Mouse (Mus musculus) Patski (cell line): ENCODE measurements around the gene Gbp10. TPM values are rescaled to one million over a fixed set of nuclear protein-coding genes. Genes with fewer than 3 reads are reported as not detected.
A peak's percentile ranks its signal among the peaks of the same experiment; 100 is the strongest.
"Not testable (repeated sequence)": the region's sequence is repeated elsewhere in the genome, so short reads cannot be mapped to it uniquely, and the experiment has no call there.

Experiments used
- ATAC-seq: fragments of 100-300 bp; one replicate; pipeline ENCODE4 v1.8.0; 2021
- CTCF ChIA-PET: fragments of 350-600 bp; sonication (Branson Sonifier 250); formaldehyde crosslinking; loops from one replicate; lab custom pipeline; 2022; ENCODE audit warnings: inconsistent platforms; lab: Charles Lee
- POLR2A ChIA-PET: fragments of 350-600 bp; sonication (Branson Sonifier 250); formaldehyde crosslinking; loops from one replicate; lab custom pipeline; 2022; ENCODE audit warnings: antibody characterized with exemption, inconsistent platforms; lab: Charles Lee
- DNase-seq: peaks from one replicate; pipeline ENCODE4 v3.0.0-alpha.2; 2011; ENCODE audit warnings: low read depth, low spot score
- H3K27me3 ChIP-seq: fragments of 371-371 bp; one replicate; pipeline ENCODE4 v1.5.1; 2021
- CTCF ChIP-seq: fragments of 100-300 bp; IDR thresholded peaks from one replicate; pipeline ENCODE4 v1.5.1; 2021
- in situ Hi-C: fragments of 300-500 bp; cut with MboI; formaldehyde crosslinking; loops from 3 replicates; pipeline ENCODE4 v1.11.1; 2018; ENCODE audit warnings: low pct_unique_long_range_greater_than_20kb, mixed read lengths
- polyA plus RNA-seq: library from polyadenylated mRNA; unstranded; gene quantifications from one replicate; pipeline ENCODE4 v1.2.3, GENCODE M21; 2021

Gbp10 gene
- polyA plus RNA-seq: 0.14 TPM

DNA sequence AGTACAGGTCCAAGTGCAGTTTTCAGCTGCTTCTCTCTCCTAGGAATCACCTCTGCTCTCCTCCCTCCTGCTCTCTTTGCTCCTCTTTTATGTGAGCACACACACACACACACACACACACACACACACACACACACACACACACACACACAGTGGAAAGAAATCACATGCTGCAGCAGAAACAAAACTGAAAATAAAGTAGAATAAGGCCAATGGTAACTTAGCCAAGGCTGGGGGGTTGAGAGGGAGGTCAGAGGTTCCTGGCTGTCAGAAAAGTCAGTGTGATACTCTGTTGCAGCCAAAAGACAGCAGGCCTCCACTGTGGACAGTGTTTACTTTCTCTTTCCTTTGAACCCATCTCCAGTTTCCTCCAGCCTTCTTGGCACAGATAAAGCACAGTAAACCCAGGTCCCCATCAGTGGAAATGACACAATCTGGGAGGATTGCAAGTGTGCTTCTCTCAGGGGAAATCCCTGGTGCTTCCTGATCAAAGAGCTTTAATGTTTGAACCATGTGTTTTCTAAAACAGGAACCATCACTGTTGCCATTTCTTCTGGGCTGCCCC, at the start of gene Gbp10:
Gene Gbp10 (minus strand): TSS at position 51 of the 565 bp plus-strand sequence.
- POLR2A ChIA-PET, CTCF ChIA-PET, ATAC-seq, H3K27me3 ChIP-seq, DNase-seq: not testable (repeated sequence)
- in situ Hi-C loops: loop anchor here (10.0 kb wide), 1 partner anchor 45 kb away; no protein-coding TSS in a partner anchor

- POLR2A ChIA-PET, CTCF ChIA-PET: not testable (repeated sequence)
- in situ Hi-C loops: loop anchor here (5.0 to 10.0 kb wide), 2 partner anchors 56 to 97 kb away; no protein-coding TSS in a partner anchor
Observed at GRCm38 (mm10) chr5:105260673-105261072, 21.3 kb upstream of the Gbp10 start.

DNA sequence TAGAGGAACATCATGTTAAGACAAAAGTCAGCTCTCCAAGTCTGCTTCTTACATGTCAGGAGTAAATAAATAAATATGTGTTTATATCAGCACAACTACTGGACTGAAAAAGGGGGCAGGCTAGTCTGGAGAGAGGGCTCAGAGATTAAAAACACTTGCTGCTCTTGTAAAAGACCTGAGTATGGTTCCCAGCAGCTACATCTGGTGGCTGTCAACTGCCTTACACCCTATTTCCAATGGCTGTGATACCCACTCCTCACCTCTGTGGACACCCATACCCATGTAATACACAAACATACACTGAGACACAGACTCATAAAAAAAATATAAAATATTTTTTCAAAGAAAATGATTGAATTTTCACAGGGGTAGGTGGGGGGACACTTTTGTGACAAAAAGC, 13.2 kb upstream of the Gbp10 start:
- ChIA-PET POLR2A (no interaction called here), CTCF (no interaction called here)
- H3K27me3 ChIP-seq: no peaks in the 10 kb centered on the region
- in situ Hi-C loops: no loop called here
- ATAC-seq (no peak), DNase-seq (no peak)
- no peak for TF ChIP-seq CTCF

More at GRCm38 (mm10) chr5:105260673-105261072, 21.3 kb upstream of the Gbp10 start:
- not testable (repeated sequence) for ATAC-seq, DNase-seq, H3K27me3 ChIP-seq

DNA sequence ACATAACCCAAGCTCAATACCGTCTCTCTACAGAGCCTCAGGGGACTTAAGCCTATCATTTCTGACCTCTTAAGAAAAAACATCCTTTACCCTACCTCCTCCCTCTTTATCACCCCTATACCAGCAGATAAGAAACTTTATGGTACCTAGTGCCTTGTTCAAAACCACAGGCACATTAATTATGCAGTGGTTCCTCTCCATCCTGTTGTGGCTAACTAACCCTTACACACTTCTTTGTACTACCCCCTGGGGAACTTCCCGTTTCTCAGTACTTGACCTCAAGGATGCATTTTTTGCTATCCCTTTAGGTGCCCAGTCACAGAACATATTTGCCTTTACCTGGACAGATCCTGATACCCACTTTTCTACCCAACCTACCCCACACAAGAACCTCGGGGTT, 5.4 kb upstream of the Gbp10 start:
- CTCF ChIA-PET, H3K27me3 ChIP-seq, DNase-seq, POLR2A ChIA-PET, ATAC-seq: not testable (repeated sequence)
- in situ Hi-C loops: loop anchor here (10.0 kb wide), 1 partner anchor 50 kb away; no protein-coding TSS in a partner anchor

GRCm38 (mm10) chr5:105240982-105241381, 1.6 kb upstream of the Gbp10 start:
- H3K27me3 ChIP-seq, DNase-seq, POLR2A ChIA-PET, ATAC-seq, CTCF ChIA-PET: not testable (repeated sequence)
- in situ Hi-C loops: loop anchor here (10.0 kb wide), 1 partner anchor 46 kb away; no protein-coding TSS in a partner anchor

DNA sequence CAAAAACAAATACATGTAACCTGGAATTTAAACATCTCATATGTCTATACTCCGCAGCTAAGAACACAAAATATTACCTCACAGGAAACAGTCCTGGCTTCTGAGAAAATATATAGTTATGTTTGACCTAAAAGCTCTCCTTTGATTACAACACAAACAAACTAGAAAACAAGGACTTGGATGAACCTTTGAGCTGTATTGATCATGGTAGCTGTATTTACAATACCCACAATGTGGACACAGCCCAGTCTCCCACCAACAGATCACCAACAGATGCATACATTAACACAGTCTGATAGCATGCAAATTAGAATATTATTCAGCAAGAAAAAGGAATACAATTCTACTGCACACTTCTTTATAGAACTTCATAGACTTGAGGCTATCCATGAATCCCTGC, 931 bp downstream of the Gbp10 start:
- in situ Hi-C loops, POLR2A ChIA-PET, DNase-seq, ATAC-seq, H3K27me3 ChIP-seq, CTCF ChIA-PET: not testable (repeated sequence)

- H3K27me3 ChIP-seq, CTCF ChIA-PET, ATAC-seq, POLR2A ChIA-PET, in situ Hi-C loops, DNase-seq: not testable (repeated sequence)
Observed at GRCm38 (mm10) chr5:105236040-105236439, 3.3 kb downstream of the Gbp10 start.

DNA sequence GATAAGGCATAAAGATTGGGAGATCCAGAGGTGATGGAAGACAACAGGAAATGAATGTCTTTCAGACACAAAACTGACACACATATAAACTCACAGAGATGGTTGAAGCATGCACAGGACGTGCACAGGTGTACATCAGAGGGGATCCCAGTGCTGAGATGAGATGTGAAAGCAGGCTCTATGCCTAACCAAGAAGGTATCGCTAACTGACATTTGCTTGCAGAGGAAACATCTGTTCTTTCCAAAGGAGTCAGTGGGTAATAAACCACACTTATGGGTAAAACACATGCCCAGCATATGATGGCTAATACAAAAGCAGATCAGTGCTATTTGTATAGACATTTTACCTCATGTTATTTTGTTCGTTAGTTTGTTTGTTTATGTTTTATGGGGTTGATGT, 30.4 kb downstream of the Gbp10 start:
- in situ Hi-C loops: loop anchor here (10.0 kb wide), 1 partner anchor 56 kb away; no protein-coding TSS in a partner anchor
- POLR2A ChIA-PET, H3K27me3 ChIP-seq, DNase-seq, CTCF ChIA-PET, ATAC-seq: not testable (repeated sequence)

DNA sequence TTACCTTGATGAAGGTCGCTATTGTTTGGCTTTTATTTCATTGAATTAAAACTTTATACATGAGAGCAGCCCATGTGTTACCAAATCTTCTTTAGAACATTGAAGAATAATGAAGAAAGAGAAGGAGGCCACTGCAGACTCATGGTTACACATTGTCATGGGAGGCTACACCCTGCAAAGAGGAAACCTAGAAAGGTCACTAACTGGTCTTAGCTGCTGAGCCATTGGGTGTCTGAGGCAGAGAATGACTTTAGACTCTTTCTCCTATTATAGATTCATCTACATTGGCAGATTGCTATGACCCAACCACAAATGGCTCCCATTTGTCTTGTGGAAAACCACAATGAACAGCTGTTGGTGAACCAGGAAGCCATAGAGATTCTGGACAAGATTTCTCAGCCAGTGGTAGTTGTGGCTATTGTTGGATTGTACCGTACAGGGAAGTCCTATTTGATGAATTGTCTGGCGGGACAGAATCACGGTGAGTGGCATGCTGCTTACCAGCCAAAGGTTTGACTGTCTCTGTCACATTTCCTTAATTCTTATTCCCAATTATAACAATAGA, 38.5 kb downstream of the Gbp10 start:
- CTCF ChIA-PET, ATAC-seq, POLR2A ChIA-PET, H3K27me3 ChIP-seq, DNase-seq: not testable (repeated sequence)
- in situ Hi-C loops: loop anchor here (10.0 kb wide), 1 partner anchor 64 kb away; no protein-coding TSS in a partner anchor

GRCm38 (mm10) chr5:105199149-105199548, 40.2 kb downstream of the Gbp10 start:
- DNase-seq, CTCF ChIA-PET, POLR2A ChIA-PET, H3K27me3 ChIP-seq, ATAC-seq: not testable (repeated sequence)
- in situ Hi-C loops: loop anchor here (10.0 kb wide), 1 partner anchor 46 kb away; no protein-coding TSS in a partner anchor

GRCm38 (mm10) chr5:105197915-105198560, 41.3 kb downstream of the Gbp10 start:
- in situ Hi-C loops: loop anchor here (10.0 kb wide), 1 partner anchor 47 kb away; no protein-coding TSS in a partner anchor
- H3K27me3 ChIP-seq, ATAC-seq, POLR2A ChIA-PET, DNase-seq, CTCF ChIA-PET: not testable (repeated sequence)

DNA sequence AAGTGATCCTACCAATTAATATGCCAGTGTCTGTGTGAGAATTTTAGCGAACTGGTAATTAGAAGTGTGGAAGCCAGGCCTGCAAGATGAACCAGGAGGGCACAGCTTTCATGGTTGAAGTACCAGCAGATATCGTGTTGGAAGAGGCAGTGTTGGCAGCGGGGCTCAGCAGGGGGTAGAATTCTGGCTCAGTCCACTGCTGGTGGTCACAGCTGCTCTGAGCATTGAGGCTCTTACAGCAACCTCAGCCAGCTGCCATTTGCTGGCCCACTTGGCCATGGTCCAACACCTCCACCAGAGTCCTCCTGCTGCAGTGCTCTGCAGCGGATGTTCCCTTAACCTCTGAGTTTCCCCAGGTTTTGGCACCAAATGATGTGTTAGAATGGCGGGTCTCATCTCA, 43.0 kb downstream of the Gbp10 start:
- DNase-seq, CTCF ChIA-PET, POLR2A ChIA-PET, H3K27me3 ChIP-seq: not testable (repeated sequence)
- in situ Hi-C loops: loop anchor here (10.0 kb wide), 1 partner anchor 48 kb away; no protein-coding TSS in a partner anchor
- peak; percentile 35 for ATAC-seq

- CTCF ChIA-PET, ATAC-seq, POLR2A ChIA-PET, H3K27me3 ChIP-seq, DNase-seq: not testable (repeated sequence)
- in situ Hi-C loops: loop anchor here (10.0 kb wide), 1 partner anchor 52 kb away; no protein-coding TSS in a partner anchor
Observed at GRCm38 (mm10) chr5:105192536-105192935, 46.8 kb downstream of the Gbp10 start.
